Mouse (Mus musculus): ENCODE results near the gene Ntrk2. TPM values are rescaled to one million over a fixed set of nuclear protein-coding genes. Genes with fewer than 3 reads are reported as not detected.

The Ntrk2 gene
- polyA plus RNA-seq, 2 experiments from 2014 or later = not detected

- ATAC-seq = no peak
These were observed 338.0 kb downstream of the Ntrk2 start for GRCm38 (mm10) chr13:59144321-59144856.

- ATAC-seq = no peak
These were observed 339.5 kb downstream of the Ntrk2 start for GRCm38 (mm10) chr13:59145677-59146555.

DNA sequence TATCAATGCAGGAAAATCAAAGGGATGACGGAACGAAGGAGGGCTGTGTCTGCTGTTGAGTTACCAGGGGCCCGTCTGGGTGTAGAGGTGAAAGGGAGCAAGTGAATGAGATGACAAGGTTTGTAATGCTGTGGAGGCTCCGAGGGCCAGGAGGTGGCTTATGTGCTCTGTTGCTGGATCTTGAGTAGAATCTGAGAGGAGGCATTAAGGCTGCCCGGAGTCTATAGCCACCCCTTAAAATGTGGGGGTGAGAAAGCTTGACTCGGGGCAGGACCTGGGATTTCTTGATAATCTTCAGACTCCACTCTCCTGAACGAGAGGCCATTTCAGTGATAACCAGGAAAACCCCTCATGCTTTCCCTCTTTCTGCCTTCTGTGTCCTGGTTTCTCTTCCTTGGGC lies 340.2 kb downstream of the Ntrk2 start:
- ATAC-seq = no peak

DNA sequence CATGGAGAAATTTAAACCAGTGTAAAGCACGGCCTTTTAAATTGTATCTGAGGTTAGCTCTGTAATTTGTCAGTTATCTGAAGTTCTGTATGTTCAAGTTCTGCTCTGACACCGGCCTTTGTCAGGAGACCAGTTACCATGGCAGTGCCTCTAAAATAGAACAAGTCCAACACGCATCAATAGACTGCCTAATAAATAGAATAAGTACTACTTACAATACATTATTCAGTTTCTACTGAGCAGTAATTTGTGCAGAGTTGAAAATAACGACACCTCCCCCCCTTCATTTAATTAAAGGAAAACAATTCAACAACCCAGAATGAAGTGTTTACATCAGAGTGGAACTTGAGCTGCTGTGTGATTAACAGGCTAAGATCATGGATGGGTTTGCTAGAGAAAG lies 341.6 kb downstream of the Ntrk2 start:
- no peak for ATAC-seq

DNA sequence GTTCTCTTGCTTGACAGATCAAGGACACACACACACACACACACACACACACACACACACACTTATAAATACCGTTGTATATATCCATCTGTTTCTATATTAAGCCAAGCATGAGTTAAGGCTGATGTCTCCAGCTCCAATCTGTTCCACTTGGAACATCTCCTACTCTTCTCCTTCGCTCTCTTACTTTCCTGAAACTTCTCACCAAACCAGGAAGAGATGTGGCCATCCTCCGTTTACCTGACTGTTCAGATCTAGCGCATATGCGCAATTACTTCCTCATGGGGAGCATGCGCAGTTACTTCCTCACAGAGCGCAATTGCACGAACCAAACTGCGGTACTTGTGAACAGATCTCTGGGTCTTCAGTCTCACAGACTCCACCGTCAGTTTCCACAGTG lies 342.4 kb downstream of the Ntrk2 start:
- ATAC-seq = no peak

GRCm38 (mm10) chr13:59164015-59164414 lies 357.6 kb downstream of the Ntrk2 start:
- no peak for ATAC-seq

GRCm38 (mm10) chr13:59173840-59174239 lies 367.5 kb downstream of the Ntrk2 start:
- ATAC-seq = no peak

GRCm38 (mm10) chr13:59176021-59176420 lies 369.7 kb downstream of the Ntrk2 start:
- ATAC-seq = no peak

DNA sequence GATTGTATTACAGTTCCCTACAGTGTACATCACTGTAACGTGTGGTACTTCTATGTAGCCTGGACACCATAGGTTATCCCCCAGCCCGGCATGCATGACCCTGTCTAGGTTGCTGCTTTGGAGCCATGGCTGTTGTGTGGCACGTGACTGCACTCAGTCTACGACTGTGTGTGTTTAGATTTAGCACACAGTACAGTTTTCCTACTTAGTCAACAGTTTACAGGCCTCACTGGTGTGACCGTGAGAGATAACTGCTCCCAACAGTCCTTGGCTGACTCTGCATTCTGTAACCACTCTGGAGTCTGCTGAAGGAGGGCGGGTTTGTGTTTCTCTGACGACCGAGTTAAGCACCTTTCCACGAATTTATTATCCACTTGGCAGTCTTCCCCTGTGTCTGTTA lies 370.1 kb downstream of the Ntrk2 start:
- ATAC-seq = no peak

DNA sequence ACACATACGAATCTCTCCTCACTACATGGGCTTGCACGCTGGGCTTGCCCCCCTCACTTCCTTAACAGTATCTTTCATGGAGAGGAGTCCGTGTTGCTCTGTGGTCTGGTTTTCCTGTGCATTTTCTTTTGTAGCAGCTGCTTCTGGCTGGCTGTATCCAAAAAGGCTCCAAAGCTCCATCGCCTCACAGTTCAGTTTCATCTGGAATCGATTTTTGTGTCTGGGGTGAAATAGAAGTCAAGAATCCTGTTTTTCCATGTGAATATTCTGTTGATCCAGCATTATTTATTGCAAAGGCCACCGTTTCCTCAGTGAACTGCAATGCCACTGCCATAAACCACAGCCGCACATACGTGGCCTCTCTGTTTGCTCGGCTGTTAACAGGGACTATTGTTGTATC lies 370.6 kb downstream of the Ntrk2 start:
- no peak for ATAC-seq

DNA sequence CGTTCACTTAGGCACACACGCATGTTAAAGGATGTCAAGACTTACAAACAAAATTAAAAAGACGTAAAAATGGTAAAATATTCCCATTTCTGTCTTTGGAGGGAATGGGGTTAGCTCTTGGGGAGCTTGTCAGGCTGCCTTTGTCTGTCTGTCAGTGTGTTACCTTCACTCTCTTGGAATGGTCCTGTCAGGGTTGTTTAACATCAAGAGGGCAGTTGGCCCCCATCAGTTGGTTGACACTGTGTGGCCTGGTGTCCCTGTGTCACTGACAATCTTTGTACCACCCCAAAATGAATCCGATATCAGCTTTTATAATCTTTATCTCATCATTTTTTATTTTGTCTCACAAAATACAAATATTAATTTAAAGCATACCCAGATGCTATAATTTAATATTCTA lies 373.6 kb downstream of the Ntrk2 start:
- no peak for ATAC-seq

DNA sequence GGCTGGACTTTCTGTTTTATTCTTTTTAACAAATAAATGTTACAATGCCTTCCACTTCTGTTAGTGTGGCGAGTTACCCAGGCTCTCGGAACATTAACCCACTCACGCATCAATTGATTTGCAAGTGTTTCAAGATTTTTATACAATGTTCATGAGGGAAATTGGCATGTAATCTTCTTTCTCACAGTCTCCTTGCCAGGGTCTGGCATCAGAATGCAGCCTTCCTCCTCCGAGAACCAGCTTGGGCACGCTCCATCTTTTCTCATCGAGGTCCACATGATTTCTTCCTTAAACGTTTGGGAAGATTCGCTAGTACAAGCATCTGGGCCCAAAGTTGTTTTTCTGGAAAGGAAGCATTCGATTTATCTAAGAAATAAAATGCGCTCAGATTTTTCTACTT lies 374.4 kb downstream of the Ntrk2 start:
- no peak for ATAC-seq

GRCm38 (mm10) chr13:59181188-59181947 lies 375.0 kb downstream of the Ntrk2 start:
- ATAC-seq = no peak

- ATAC-seq = no peak
These were observed 376.3 kb downstream of the Ntrk2 start for GRCm38 (mm10) chr13:59182630-59183029.

Other genes with a start within 250 kb of the Ntrk2 start
- under 1 TPM in 1 of 2 experiments, not detected in 1; 0.21 TPM for gene Slc28a3, start 195.7 kb upstream of the Ntrk2 start, polyA plus RNA-seq (2017; shearing (Covaris generic))

All from activated CD4-positive, CD25-positive, alpha-beta regulatory T cell, adult 4 months (primary cell).